Mouse (Mus musculus): ENCODE data around the gene Uqcrh.

- TF ChIP-seq CTCF (IDR thresholded peaks at IDR 0.05; ENCODE audit: low read depth, low read length) (no peak), POLR2A (IDR thresholded peaks at IDR 0.05; ENCODE audit: extremely low read depth, insufficient read depth, low read length) (no peak)
Observed at GRCm38 (mm10) chr4:116077240-116078095, 2.6 kb upstream of the Uqcrh start.
